Mouse (Mus musculus) midbrain, embryonic 11.5 days (tissue): ENCODE results near the gene Fhl2. TPM values are rescaled to one million over a fixed set of nuclear protein-coding genes. Genes with fewer than 3 reads are reported as not detected.
A peak's percentile ranks its signal among the peaks of the same experiment; 100 is the strongest.
"Not testable (repeated sequence)": the region's sequence is repeated elsewhere in the genome, so short reads cannot be mapped to it uniquely, and the experiment has no call there.

Source experiments
- ATAC-seq: fragments of 200-750 bp; cut with Nextera tagmentation; 2 replicates; pipeline ENCODE4 v1.8.0; 2017; ENCODE audit warnings: moderate TSS enrichment, moderate library complexity; ENCODE audit not compliant: low FRiP score
- DNase-seq: peaks from one replicate; pipeline ENCODE4 v3.0.0; 2015; ENCODE audit warnings: low spot score; ENCODE audit errors: missing footprints
- H3K27ac ChIP-seq: fragments of 300-500 bp; sonication (generic); 2 replicates; pipeline ENCODE4 v1.5.1; 2014; ENCODE audit warnings: low read depth, low read length
- H3K27me3 ChIP-seq: fragments of 300-500 bp; sonication (generic); 2 replicates; pipeline ENCODE4 v1.6.1; 2014; ENCODE audit warnings: mild to moderate bottlenecking, low read length, moderate library complexity, mixed read lengths; ENCODE audit not compliant: control insufficient read depth, insufficient read depth
- H3K36me3 ChIP-seq: fragments of 300-500 bp; sonication (generic); 2 replicates; pipeline ENCODE4 v1.6.1; 2014; ENCODE audit warnings: mild to moderate bottlenecking, low read length, moderate library complexity, mixed read lengths; ENCODE audit not compliant: control insufficient read depth, insufficient read depth
- H3K4me1 ChIP-seq: fragments of 300-500 bp; sonication (generic); 2 replicates; pipeline ENCODE4 v1.6.1; 2014; ENCODE audit warnings: low read length; ENCODE audit not compliant: control insufficient read depth, insufficient read depth
- H3K4me2 ChIP-seq: fragments of 300-500 bp; sonication (generic); 2 replicates; pipeline ENCODE4 v1.6.1; 2014; ENCODE audit warnings: mild to moderate bottlenecking, moderate library complexity
- H3K4me3 ChIP-seq: fragments of 300-500 bp; sonication (generic); 2 replicates; pipeline ENCODE4 v1.5.1; 2014; ENCODE audit warnings: low read depth, low read length
- H3K9ac ChIP-seq: fragments of 300-500 bp; sonication (generic); 2 replicates; pipeline ENCODE4 v1.6.1; 2014; ENCODE audit warnings: low read length
- H3K9me3 ChIP-seq: fragments of 300-500 bp; sonication (generic); 2 replicates; pipeline ENCODE4 v1.6.1; 2016; ENCODE audit warnings: low read length; ENCODE audit not compliant: control insufficient read depth
- WGBS: fragments of 180-500 bp; shearing (Covaris S2); extraction: QIAGEN DNeasy Blood & Tissue Kit; methylation state at CpG from one replicate; pipeline ENCODE4 v1.1.7; 2014; 5-methylcytosine and 5-hydroxymethylcytosine counted together
- polyA plus RNA-seq: library from polyadenylated mRNA; unstranded; fragments of >200 nt; fragmentation: Nextera tagmentation; extraction: Ambion mirVana; gene quantifications from 2 replicates; pipeline ENCODE4 v1.2.1, GENCODE M21; 2014

Fhl2 gene
- polyA plus RNA-seq, 1 experiment from 2014 or later: 6.5 TPM

DNA sequence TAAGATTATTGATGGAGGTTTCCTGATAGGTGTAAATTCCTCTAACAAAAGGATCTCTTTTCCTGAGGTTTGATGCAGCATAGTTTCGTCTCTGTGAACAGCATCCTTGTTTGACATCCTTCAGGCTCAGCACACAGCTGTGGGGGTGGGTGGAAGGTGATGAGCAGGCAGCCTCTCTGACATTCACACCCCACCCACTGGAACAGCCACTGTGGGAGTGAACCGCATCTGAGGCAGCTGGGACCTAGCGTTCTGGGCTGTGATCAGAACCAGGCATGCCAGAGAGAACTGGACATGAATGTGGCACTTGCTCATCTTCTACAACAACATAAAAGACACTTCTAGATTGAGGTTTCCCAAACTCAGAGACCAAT, 3.1 kb upstream of the Fhl2 start:
- DNase-seq (no peak), ATAC-seq (no peak)
- no peak overlapping the region for H3K4me3 ChIP-seq
- H3K36me3 ChIP-seq: no peaks in the 10 kb centered on the region
- no peak overlapping the region for H3K27ac ChIP-seq
- H3K4me1 ChIP-seq: no peaks in the 10 kb centered on the region
- 79% methylated on average over 3 of the region's 3 CpGs for WGBS
- no peaks in the 10 kb centered on the region for H3K27me3 ChIP-seq
- no peaks in the 10 kb centered on the region for H3K9me3 ChIP-seq
- H3K9ac ChIP-seq: no peak overlapping the region
- no peak overlapping the region for H3K4me2 ChIP-seq

DNA sequence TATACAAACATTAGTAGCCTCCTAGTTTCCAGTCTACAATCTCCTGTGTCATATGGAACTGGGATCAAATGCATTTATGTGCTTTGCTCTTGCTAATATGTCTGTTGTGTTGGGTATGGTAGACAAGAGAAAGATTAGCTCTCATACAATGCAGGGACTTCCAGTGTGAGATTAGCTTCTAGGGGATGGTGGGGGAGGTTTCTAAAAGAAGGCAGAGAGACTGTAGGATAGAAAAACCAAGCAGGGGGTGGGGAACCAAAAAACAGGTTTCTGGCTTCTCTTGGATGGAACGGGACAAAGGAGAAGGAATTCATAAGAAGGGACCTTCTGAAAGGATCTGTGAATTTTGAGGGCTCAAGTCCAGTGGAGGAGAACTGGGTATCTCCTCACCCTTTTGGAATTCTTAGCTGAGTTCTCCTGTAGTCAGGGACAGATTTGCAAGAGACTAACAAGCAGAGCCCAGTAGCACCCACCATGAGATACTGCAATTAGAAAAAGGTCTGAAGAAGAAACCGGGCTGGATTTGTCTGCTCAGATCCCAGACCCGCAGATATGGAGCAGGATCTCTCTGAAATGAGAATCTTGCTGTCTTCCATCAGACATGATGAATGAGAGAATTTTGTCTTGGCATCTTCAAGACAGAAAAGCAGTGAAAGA, 2.6 kb upstream of the Fhl2 start:
- H3K27me3 ChIP-seq: no peaks in the 10 kb centered on the region
- ATAC-seq: no peak
- DNase-seq: no peak
- H3K4me1 ChIP-seq: no peaks in the 10 kb centered on the region
- H3K4me2 ChIP-seq: no peak overlapping the region
- no peaks in the 10 kb centered on the region for H3K9me3 ChIP-seq
- 83% methylated on average over 3 of the region's 3 CpGs for WGBS
- no peak overlapping the region for H3K27ac ChIP-seq
- H3K9ac ChIP-seq: no peak overlapping the region
- no peaks in the 10 kb centered on the region for H3K36me3 ChIP-seq
- no peak overlapping the region for H3K4me3 ChIP-seq

DNA sequence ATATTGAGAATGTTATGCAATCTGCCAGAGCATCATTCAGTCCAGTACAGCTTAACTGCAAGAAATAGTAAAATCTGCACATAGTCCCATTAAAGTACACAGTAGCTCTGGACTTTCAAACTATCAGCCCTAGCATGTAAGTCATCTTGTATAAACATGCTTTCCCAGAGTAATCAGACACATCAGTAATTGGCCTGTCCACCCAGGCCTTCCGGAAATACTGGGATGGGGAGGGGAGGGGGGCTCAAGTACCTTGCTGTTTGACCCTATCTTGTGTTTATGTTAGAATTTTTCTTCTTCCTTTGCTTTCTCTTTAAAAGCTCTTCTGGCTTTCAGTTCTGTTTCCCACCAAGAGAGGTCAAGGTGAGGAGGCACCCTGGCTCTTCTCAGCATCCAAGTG, 725 bp downstream of the Fhl2 start:
- DNase-seq (no peak), ATAC-seq (no peak)
- Histone ChIP-seq H3K9ac (no peak overlapping the region), H3K4me1 (no peaks in the 10 kb centered on the region), H3K9me3 (no peaks in the 10 kb centered on the region), H3K27me3 (no peaks in the 10 kb centered on the region), H3K36me3 (no peaks in the 10 kb centered on the region), H3K4me2 (no peak overlapping the region), H3K4me3 (no peak overlapping the region), H3K27ac (no peak overlapping the region)
- 83% methylated on average over 1 of the region's 1 CpGs for WGBS

DNA sequence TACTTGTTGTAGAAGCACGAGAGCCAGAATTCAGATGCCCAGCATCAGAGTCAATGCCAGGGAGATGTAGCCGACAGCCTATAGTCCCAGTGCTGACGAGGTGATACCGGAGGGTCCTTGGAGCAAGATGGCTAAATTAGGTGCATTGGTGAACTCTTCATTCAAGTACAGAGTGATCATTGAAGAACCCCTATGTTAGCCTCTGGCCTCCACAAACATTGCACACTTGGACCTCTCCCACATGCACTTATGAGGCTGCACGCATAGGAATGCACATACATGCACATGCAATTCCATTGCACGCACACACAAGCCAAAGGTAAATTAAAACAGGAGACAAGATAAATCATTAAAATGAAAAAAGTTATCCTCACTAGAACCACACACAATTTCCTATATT, 3.4 kb downstream of the Fhl2 start:
- DNase-seq: no peak
- no peak for ATAC-seq
- no peaks in the 10 kb centered on the region for H3K4me1 ChIP-seq
- WGBS: 94% methylated on average over 6 of the region's 6 CpGs
- no peak overlapping the region for H3K9ac ChIP-seq
- no peaks in the 10 kb centered on the region for H3K36me3 ChIP-seq
- no peak overlapping the region for H3K4me2 ChIP-seq
- no peak overlapping the region for H3K27ac ChIP-seq
- H3K4me3 ChIP-seq: no peak overlapping the region
- no peaks in the 10 kb centered on the region for H3K27me3 ChIP-seq
- H3K9me3 ChIP-seq: no peaks in the 10 kb centered on the region

DNA sequence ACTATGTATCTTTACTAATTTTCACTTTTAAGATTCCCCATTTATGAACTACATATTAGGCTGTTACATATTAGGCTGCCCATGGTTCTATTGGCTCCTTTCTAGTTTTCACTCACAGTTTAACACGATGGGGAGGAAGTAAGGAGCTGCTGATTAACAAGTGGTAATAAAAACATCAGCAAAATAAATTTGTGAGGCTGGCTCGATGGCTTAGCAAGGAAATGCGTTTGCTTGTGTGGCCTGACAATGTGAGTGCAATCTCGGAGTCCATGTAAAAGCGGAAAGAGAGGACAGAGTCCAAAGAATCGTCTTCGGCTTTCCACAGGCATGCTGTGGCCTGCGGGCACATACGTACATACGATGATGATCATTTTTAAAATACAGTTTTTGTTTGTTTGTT, 4.3 kb downstream of the Fhl2 start:
- Histone ChIP-seq H3K4me2 (no peak overlapping the region), H3K36me3 (no peaks in the 10 kb centered on the region), H3K27me3 (no peaks in the 10 kb centered on the region), H3K27ac (no peak overlapping the region), H3K9me3 (no peaks in the 10 kb centered on the region), H3K4me3 (no peak overlapping the region), H3K9ac (no peak overlapping the region), H3K4me1 (no peaks in the 10 kb centered on the region)
- 89% methylated on average over 10 of the region's 10 CpGs for WGBS
- no peak for DNase-seq
- no peak for ATAC-seq

DNA sequence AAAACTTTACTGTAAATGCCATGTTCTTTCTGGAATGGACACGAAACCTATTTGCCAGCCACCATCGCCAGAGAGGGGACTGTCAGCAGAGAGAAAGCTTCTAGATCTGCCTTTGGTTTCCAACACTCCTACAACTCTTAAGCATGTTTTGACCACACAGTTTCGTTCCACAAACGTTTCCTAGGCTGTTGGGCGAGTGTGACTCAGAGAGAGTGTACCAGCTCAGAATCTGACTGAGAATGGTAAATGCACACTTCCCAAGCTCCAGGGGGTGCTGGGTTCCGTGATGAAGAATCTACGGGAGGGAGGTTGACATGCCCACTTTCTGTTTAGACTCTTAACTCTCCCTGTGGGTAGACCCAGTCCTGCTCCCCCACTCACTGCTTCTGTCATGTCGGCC, 5.7 kb downstream of the Fhl2 start:
- no peaks in the 10 kb centered on the region for H3K9me3 ChIP-seq
- no peak overlapping the region for H3K9ac ChIP-seq
- ATAC-seq: no peak
- no peaks in the 10 kb centered on the region for H3K27me3 ChIP-seq
- WGBS: 85% methylated on average over 8 of the region's 8 CpGs
- no peak overlapping the region for H3K4me2 ChIP-seq
- no peak overlapping the region for H3K4me3 ChIP-seq
- H3K27ac ChIP-seq: no peak overlapping the region
- H3K36me3 ChIP-seq: no peaks in the 10 kb centered on the region
- H3K4me1 ChIP-seq: peaks cover 4% of the 10 kb centered on the region; the same call in 1 of the 2 replicates
- no peak for DNase-seq

DNA sequence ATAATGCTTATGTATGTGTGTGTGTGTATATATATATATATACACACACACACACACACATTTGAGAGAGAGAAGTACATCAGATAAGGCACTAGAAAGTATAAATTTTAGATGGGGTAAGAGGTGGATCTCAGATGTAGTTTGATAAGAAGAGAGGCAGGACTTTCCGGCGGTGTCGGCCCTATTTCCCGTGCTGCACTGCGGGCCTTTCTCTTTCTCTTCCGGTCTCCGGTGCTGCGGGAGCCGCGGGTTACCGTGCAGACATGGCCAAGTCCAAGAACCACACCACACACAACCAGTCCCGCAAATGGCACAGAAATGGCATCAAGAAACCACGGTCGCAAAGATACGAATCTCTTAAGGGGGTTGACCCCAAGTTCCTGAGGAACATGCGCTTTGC, 7.9 kb downstream of the Fhl2 start:
- not testable (repeated sequence) for H3K4me3 ChIP-seq, H3K9ac ChIP-seq, H3K4me2 ChIP-seq, ATAC-seq, H3K27me3 ChIP-seq, H3K4me1 ChIP-seq, H3K27ac ChIP-seq, H3K9me3 ChIP-seq, H3K36me3 ChIP-seq, DNase-seq
- 94% methylated on average over 11 of the region's 16 CpGs for WGBS

DNA sequence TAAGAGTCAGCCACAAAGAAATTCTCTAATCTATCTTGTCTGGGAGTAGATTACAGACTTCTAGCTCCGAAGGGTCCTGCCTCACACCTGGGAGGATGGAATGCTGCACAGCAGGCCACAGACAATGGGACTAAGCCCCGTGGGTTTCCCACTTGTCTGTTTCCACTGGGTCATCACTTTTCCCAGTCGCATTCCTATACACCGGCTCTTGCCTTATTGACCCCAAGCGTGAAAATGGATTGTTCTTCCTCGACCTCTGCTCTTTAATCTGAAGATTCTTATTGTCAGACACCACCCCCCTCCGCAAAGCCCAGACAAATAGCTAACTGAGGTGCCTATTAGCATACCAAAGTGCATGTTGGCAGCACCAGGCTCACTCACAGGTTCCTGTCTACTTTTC, 10.4 kb downstream of the Fhl2 start:
- Histone ChIP-seq H3K36me3 (no peaks in the 10 kb centered on the region), H3K9ac (no peak overlapping the region), H3K4me3 (no peak overlapping the region), H3K9me3 (no peaks in the 10 kb centered on the region), H3K27me3 (no peaks in the 10 kb centered on the region), H3K27ac (no peak overlapping the region), H3K4me1 (peaks cover 4% of the 10 kb centered on the region; the same call in 1 of the 2 replicates), H3K4me2 (no peak overlapping the region)
- WGBS: 4% methylated on average over 7 of the region's 7 CpGs
- ATAC-seq (no peak; the same call in 1 of the 2 replicates), DNase-seq (peak; percentile 85)

DNA sequence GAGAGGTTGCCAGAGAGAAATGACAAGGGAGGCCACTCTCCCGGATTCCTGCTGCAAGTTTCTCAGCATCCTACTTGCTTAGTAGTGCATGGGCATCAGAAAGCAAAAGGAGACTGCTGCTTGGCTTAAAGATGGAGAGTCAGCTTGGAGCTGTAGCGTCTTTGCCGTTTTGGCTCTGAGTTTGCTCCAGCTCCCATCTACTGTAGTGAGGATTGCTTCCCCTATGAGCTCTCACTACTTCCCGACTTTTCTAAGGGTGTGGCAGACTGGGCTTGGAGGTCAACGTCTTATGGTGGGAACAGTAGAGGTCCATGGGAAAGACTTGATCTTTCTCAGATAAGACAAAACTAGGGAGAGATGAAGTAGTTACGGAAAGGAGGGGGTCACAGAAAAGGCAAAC, 15.9 kb downstream of the Fhl2 start:
- H3K4me3 ChIP-seq: no peak overlapping the region
- ATAC-seq (no peak), DNase-seq (no peak)
- H3K4me1 ChIP-seq: no peaks in the 10 kb centered on the region
- 88% methylated on average over 6 of the region's 6 CpGs for WGBS
- no peaks in the 10 kb centered on the region for H3K9me3 ChIP-seq
- H3K9ac ChIP-seq: no peak overlapping the region
- H3K27me3 ChIP-seq: no peaks in the 10 kb centered on the region
- no peak overlapping the region for H3K4me2 ChIP-seq
- H3K27ac ChIP-seq: no peak overlapping the region
- H3K36me3 ChIP-seq: no peaks in the 10 kb centered on the region
